In the genomic region with DNA sequence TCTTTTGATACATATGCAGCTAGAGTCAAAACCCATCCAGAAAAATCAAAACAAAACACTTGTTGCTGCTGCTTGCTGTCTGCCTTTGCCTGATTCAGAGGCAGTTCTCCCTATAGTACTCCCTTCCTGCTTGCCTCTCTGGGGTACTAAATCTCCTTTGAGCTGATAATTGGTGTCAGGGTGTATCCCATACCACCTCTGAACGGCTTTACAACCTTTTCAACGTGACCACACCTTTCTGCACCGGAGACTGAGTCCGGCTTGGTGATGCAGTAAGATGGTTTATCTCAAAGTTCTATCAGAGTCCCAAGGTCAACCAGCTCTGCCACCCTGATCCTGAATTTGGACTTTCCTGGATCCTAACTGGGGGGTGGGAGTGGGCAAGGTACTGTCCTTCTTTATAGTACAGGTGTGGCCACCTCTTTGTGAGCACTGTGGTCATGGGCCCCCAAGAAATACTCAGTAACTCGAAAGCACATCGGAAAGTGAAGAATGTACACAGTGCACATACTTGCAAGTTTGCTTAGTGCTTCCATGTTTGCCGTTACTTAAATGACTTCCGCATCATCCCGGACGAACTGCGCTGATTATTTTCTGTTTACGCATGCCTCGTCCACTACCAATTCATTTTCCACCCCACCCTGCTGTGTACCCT, we compare ENCODE assay signal across 15 mouse cellular contexts. TPM values are rescaled to one million over a fixed set of nuclear protein-coding genes. Genes with fewer than 3 reads are reported as not detected.
"Had no signal": no experiment of that assay in that cellular context is flagged by ENCODE, and none has a peak within 500 bp of the region (broad histone marks: within the 10 kb centered on the region; RNA-seq: fewer than 3 reads in every experiment).

No protein-coding gene starts in this region.

- ATAC-seq: liver, postnatal 0 days; lung, postnatal 0 days had no signal

- H3K36me3 ChIP-seq: liver, embryonic 13.5 days; midbrain, embryonic 12.5 days had no signal

- H3K4me2 ChIP-seq: liver, embryonic 13.5 days; midbrain, embryonic 12.5 days had no signal

- H3K4me1 ChIP-seq: liver, embryonic 13.5 days had no signal

- H3K9ac ChIP-seq: liver, embryonic 13.5 days; liver, postnatal 0 days; midbrain, embryonic 12.5 days had no signal

- H3K9me3 ChIP-seq: liver, embryonic 13.5 days; midbrain, embryonic 12.5 days had no signal

- H3K4me3 ChIP-seq: layer of hippocampus, adult 2 months; liver, embryonic 13.5 days; midbrain, embryonic 12.5 days had no signal

- DNase-seq: kidney, adult 11 months; kidney, adult 9 months; kidney, postnatal 4 days; left cerebral cortex, postnatal 4 days; liver; liver, embryonic 13.5 days; liver, postnatal 0 days; right cerebral cortex, postnatal 14 days; thymus, postnatal 4 days had no signal

- H3K27me3 ChIP-seq: liver, embryonic 13.5 days; midbrain, embryonic 12.5 days had no signal

- H3K27ac ChIP-seq: kidney, postnatal 0 days; layer of hippocampus, adult 2 months; liver, embryonic 13.5 days; macrophage; midbrain, embryonic 12.5 days had no signal

RNA-seq across cellular contexts. Expression of gene Tex36, which starts 2.6 kb away (rescaled TPM):
- polyA plus RNA-seq: liver, embryonic 13.5 days; liver, postnatal 0 days; lung, postnatal 0 days; macrophage; midbrain, embryonic 12.5 days; neural tube, embryonic 14.5 days had no signal
